Mouse (Mus musculus) thymus, adult 2 months (tissue): Measurements from ENCODE around the gene Eva1a. TPM values are rescaled to one million over a fixed set of nuclear protein-coding genes. Genes with fewer than 3 reads are reported as not detected.

Experiments used
- DNase-seq: peaks from one replicate; pipeline ENCODE4 v3.0.0; 2021
- H3K27ac ChIP-seq: fragments of 200-500 bp; 2 replicates; pipeline ENCODE4 v1.5.1; 2012; ENCODE audit warnings: low read length, control low read depth; ENCODE audit not compliant: control insufficient read depth, insufficient read depth
- H3K27me3 ChIP-seq: fragments of 200-500 bp; 2 replicates; pipeline ENCODE4 v1.6.1; 2012; ENCODE audit warnings: mild to moderate bottlenecking, low read length, moderate library complexity, mixed read lengths; ENCODE audit not compliant: control insufficient read depth, insufficient read depth
- H3K36me3 ChIP-seq: fragments of 200-500 bp; 2 replicates; pipeline ENCODE4 v1.6.1; 2012; ENCODE audit warnings: mild to moderate bottlenecking, low read length, moderate library complexity; ENCODE audit not compliant: control insufficient read depth, insufficient read depth
- H3K4me1 ChIP-seq: fragments of 200-500 bp; replicated peaks from 2 replicates; pipeline ENCODE4 v1.6.1; 2012; ENCODE audit warnings: low read length; ENCODE audit not compliant: control insufficient read depth, insufficient read depth
- H3K4me3 ChIP-seq: fragments of 200-500 bp; 2 replicates; pipeline ENCODE4 v1.5.1; 2012; ENCODE audit warnings: mild to moderate bottlenecking, low read length, control low read depth, moderate library complexity; ENCODE audit not compliant: control insufficient read depth, insufficient read depth
- CTCF ChIP-seq: fragments of 200-500 bp; IDR thresholded peaks from 2 replicates; pipeline ENCODE4 v1.5.1; 2012; ENCODE audit warnings: mild to moderate bottlenecking, control low read depth, low read length, moderate library complexity, borderline replicate concordance; ENCODE audit not compliant: control insufficient read depth, poor library complexity, insufficient read depth; ENCODE audit errors: extremely low read depth
- POLR2A ChIP-seq: fragments of 200-500 bp; IDR thresholded peaks from 2 replicates; pipeline ENCODE4 v1.6.1; 2012; ENCODE audit warnings: mild to moderate bottlenecking, low read length, control low read depth, moderate library complexity; ENCODE audit not compliant: control insufficient read depth, poor library complexity, insufficient read depth; ENCODE audit errors: extremely low read depth
- WGBS: fragments of 180-500 bp; shearing (Covaris S2); methylation state at CpG from one replicate; pipeline ENCODE4 v1.1.7; 2018; 5-methylcytosine and 5-hydroxymethylcytosine counted together
- polyA plus RNA-seq: library from polyadenylated mRNA; depleted of rRNA; stranded (reverse); fragments of >200 nt; gene quantifications from 2 replicates; pipeline ENCODE4 v1.2.3, GENCODE M21; 2012

The Eva1a gene
- polyA plus RNA-seq, 1 experiment, result 3.1 TPM

DNA sequence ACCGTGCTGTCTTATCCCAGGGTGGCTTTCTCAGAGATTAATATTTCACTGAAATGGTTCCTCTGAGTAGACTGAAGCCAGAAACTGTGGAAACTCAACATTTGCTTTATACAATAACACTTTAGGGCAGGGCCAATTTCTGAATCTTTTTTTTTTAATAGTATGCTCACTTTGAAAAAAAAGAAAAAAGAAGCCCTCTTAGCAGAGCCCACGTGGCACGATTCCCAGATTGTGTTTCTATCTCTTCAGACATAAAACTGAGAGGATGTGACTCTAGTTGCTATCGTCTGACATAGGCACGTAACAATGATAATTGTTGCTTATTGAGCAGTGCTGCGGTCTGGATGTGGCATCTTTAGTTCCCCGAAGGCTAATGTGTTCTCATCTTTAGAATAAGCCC, 19.1 kb downstream of the Eva1a start:
- no peaks in the 10 kb centered on the region for H3K4me1 ChIP-seq
- no peaks in the 10 kb centered on the region for H3K27me3 ChIP-seq
- no peak overlapping the region for H3K27ac ChIP-seq
- 91% methylated on average over 7 of the region's 7 CpGs for WGBS
- H3K36me3 ChIP-seq, result no peaks in the 10 kb centered on the region
- no peak overlapping the region for H3K4me3 ChIP-seq
- TF ChIP-seq POLR2A (no peak), CTCF (no peak)
- DNase-seq, result no peak

DNA sequence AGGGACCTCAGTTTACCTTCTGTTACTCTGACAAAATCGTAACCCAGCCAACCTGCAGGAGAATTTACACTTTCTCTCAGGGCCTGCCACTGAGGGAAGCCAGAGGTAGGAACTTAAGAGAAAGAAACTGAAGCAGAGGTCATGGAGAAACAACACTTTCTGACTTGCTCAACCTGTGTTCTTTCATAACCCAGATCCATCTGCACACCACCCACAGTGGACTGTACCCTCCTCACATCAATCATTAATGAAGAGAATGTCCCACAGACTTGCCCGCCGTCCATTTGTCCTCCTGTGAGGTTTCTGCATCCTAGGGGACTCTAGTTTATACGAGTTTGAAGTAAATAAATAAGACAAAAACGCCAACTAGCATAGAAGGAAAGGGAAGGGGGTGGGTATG, 24.4 kb downstream of the Eva1a start:
- H3K27me3 ChIP-seq, result no peaks in the 10 kb centered on the region
- no peak overlapping the region for H3K4me3 ChIP-seq
- no peak for DNase-seq
- no peak overlapping the region for H3K27ac ChIP-seq
- no peak for TF ChIP-seq CTCF
- no peak for TF ChIP-seq POLR2A
- 85% methylated on average over 5 of the region's 5 CpGs for WGBS
- H3K36me3 ChIP-seq, result no peaks in the 10 kb centered on the region
- no peaks in the 10 kb centered on the region for H3K4me1 ChIP-seq

DNA sequence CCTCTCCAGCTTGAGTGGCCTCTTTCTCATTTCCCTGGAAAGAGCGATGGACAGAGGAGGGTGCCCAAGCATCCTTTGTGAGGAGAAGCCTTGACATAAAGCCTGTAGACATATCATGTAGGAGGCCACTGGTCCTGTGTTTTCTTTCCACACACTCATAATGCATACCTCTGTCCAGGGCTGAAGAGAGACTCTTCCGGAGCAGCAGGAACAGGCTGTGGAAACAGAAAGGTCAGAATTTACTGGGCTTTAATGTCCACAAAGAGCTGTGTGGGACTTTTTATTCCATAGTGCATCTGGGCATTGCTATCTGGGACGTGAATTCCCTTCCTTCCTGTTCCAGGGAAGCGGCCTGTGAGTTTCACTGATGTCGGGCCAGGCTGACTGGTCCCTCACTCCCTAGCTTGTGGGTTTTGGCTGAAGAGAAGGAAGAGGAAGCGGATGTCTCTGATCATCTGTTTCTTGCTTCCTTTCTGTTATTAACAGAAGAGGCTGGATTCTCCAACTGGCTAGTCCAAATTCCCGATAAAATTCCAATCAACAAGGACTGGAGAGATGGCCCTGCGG, 25.8 kb downstream of the Eva1a start:
- WGBS, result 87% methylated on average over 8 of the region's 8 CpGs
- TF ChIP-seq POLR2A, result no peak
- no peak for TF ChIP-seq CTCF
- Histone ChIP-seq H3K27me3 (no peaks in the 10 kb centered on the region), H3K36me3 (no peaks in the 10 kb centered on the region), H3K4me1 (no peaks in the 10 kb centered on the region), H3K4me3 (no peak overlapping the region), H3K27ac (no peak overlapping the region)
- no peak for DNase-seq

DNA sequence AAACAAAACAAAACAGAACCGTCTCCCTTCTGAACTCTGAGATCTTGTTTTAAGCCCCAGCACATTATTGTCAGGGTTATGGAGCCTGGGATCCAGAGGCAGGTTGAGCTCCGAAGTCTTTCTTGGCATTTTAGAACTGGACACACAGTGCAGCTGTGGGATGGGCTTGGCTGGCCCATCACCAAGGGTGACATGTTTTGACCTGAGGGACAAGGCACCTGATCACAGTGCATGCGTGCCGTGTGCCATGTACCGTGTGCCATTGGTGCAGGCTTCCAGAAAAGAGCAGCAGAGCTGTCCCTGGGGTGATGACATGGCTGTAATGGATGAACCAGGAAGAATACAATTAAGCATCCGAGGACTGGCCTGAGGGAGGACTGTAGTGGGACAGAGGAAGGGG, 29.6 kb downstream of the Eva1a start:
- no peaks in the 10 kb centered on the region for H3K4me1 ChIP-seq
- no peak for TF ChIP-seq CTCF
- no peak for TF ChIP-seq POLR2A

DNA sequence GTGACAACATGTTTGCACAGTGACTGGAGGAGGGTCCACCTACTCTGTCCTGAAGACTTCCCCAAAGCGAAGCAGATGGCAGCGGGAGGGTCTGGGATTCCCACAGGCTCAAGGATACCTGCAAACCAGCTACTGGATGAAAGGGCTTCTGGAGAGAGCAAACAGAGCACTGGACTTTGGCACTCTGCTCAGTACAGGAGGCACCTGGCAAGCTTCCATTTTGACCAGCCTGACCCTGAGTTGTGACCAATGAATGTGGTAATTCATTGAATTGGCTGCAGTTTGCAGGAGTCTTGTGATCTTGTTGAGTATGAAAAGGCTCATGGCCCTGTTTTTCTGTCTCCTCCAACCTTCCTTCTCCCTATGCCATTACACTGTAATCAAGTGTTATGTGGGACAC, 32.2 kb downstream of the Eva1a start:
- no peak overlapping the region for H3K4me3 ChIP-seq
- TF ChIP-seq POLR2A (no peak), CTCF (no peak)
- H3K27ac ChIP-seq, result no peak overlapping the region
- H3K4me1 ChIP-seq, result no peaks in the 10 kb centered on the region
- no peaks in the 10 kb centered on the region for H3K36me3 ChIP-seq
- WGBS, result 94% methylated on average over 2 of the region's 2 CpGs
- DNase-seq, result no peak
- H3K27me3 ChIP-seq, result no peaks in the 10 kb centered on the region

More for the DNA sequence above, 29.6 kb downstream of the Eva1a start:
- no peak overlapping the region for H3K4me3 ChIP-seq
- H3K27me3 ChIP-seq, result no peaks in the 10 kb centered on the region
- no peak overlapping the region for H3K27ac ChIP-seq
- no peak for DNase-seq
- no peaks in the 10 kb centered on the region for H3K36me3 ChIP-seq
- WGBS, result 86% methylated on average over 6 of the region's 6 CpGs

DNA sequence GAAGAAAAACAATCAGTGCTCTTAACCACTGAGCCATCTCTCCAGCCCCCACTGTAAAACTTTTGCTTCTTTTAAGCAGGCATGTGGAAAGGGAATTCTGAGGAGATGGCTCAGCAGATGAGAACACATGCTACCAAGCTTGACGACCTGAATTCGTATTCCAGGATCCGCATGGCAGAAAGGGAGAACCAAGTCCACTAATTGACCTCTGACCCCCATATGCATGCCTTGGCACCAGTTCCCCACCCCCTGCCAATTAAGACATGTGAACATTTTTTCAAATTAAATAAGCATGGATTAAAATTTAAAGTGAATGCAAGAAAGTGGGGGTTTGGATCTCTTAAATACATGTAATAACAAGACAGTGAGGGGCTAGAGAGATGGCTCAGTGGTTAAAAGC, 32.7 kb downstream of the Eva1a start:
- no peak overlapping the region for H3K27ac ChIP-seq
- no peak for DNase-seq
- no peak for TF ChIP-seq CTCF
- TF ChIP-seq POLR2A, result no peak
- no peaks in the 10 kb centered on the region for H3K36me3 ChIP-seq
- H3K4me3 ChIP-seq, result no peak overlapping the region
- no peaks in the 10 kb centered on the region for H3K4me1 ChIP-seq
- 98% methylated on average over 3 of the region's 3 CpGs for WGBS
- H3K27me3 ChIP-seq, result no peaks in the 10 kb centered on the region

DNA sequence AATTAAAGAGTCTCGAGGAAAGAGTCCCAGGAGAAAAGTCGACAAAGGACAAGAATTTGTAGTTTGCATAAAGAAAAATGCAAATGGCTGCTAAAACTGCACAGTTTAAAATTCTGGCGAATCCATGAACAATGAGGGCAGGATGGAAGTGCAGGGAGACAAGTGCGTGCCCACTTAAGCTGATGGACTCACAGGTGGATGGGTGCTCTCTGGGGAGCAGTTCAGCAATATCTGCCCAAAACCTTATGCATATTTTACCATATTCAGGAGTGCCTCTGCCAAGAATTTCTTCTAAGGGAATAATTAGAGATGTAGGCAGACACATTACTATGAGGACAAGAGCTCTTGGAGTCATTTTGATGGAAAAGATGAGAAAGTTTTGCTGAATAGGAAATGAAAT, 35.5 kb downstream of the Eva1a start:
- Histone ChIP-seq H3K36me3 (no peaks in the 10 kb centered on the region), H3K27ac (no peak overlapping the region), H3K4me3 (no peak overlapping the region), H3K27me3 (no peaks in the 10 kb centered on the region), H3K4me1 (no peaks in the 10 kb centered on the region)
- no peak for TF ChIP-seq CTCF
- no peak for TF ChIP-seq POLR2A
- WGBS, result 95% methylated on average over 4 of the region's 4 CpGs
- no peak for DNase-seq
